Mouse (Mus musculus): ENCODE data around the gene Dab1.

Gene Dab1

GRCm38 (mm10) chr4:103974536-103974935, 355.4 kb downstream of the Dab1 start:
- DNase-seq (ENCODE audit: low read depth, low spot score): no peak

DNA sequence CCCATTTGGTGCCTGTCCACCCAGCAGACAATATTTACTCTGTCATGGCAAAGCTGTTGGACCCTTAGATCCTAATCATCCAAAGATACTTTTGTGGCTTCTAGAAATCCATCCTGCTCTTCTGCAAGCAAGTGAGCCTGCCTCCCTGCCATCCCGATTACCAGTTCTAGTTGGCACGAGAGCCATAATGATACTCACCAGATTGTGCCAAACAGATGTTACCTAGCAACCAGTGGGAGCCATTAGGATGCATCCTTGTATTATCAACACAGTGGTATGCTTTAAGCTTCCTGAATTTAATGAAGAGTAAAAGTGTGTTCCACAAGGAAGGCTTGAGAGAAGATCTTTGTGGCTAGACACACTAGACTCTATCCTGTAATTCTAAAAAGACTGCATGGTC, 355.8 kb downstream of the Dab1 start:
- no peak for DNase-seq (ENCODE audit: low read depth, low spot score)

DNA sequence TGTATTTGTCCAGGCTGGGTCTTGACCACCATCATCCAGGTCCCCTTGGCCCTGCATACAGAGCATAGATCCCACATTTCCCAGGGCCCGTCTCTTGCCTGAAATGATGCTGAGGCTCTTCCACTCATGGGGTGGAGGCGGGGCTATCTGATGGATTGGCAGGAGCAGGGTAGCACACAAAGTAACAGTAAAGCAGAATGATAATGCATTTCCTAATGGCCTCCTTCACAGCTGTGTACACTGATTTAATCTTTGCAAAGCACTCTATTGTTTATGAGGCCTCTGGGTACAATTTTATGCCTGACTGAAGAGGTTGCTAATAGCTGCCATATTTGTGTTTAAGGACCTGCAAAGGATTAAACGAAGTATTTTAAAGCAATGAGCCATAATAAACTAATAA, 374.7 kb downstream of the Dab1 start:
- no peak for DNase-seq (ENCODE audit: low read depth, low spot score)

GRCm38 (mm10) chr4:103994406-103994805, 375.2 kb downstream of the Dab1 start:
- DNase-seq (ENCODE audit: low read depth, low spot score): no peak

- DNase-seq (ENCODE audit: low read depth, low spot score): no peak
These were observed 389.2 kb downstream of the Dab1 start for GRCm38 (mm10) chr4:104008406-104008805.

- DNase-seq (ENCODE audit: low read depth, low spot score): no peak
These were observed 392.5 kb downstream of the Dab1 start for GRCm38 (mm10) chr4:104011683-104012082.

DNA sequence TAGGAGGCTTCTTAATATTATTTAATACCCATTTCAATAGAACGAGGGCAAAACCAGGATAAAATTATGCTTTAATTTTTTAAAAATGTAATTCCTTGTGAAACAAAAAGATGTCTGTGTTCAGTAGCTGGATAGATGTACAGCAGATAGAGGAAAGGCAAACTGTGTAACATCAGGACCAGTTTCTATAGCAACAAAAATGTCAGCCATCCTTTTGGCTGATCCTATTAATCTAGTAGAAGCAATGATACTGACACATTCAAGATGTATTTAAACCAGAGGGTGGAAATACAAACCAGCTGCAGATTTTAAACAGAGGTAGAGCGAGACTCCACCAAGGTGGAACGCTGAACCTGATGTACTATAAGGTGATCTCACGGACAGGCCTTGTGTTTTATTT, 393.0 kb downstream of the Dab1 start:
- no peak for DNase-seq (ENCODE audit: low read depth, low spot score)

DNA sequence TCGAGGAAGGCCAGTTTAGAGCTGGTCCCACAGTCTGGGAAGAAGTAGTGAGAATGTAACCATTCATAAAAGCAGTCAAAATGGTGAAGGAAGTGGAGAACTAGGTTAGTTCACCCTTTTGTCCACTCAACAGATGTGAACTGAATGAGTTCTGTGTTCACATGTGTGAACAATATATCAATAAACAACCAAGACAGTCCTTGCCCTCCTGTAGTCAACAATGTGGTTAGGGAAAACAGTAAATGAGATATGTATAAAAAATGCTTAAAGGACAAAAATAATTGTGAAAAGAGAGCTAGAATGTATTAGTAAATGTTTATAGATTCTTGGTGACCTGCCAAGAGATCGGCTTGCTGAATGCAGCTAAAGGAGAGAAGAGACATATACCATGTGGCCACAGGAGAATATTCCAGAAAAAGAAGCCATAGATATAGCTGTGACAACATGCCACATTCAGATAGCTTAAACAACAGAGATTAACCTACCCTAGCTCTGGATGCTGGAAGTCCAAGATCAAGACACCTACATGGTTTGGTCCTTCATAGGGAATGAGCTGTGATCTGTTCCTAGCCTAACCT, 406.0 kb downstream of the Dab1 start:
- DNase-seq (ENCODE audit: low read depth, low spot score): no peak

DNA sequence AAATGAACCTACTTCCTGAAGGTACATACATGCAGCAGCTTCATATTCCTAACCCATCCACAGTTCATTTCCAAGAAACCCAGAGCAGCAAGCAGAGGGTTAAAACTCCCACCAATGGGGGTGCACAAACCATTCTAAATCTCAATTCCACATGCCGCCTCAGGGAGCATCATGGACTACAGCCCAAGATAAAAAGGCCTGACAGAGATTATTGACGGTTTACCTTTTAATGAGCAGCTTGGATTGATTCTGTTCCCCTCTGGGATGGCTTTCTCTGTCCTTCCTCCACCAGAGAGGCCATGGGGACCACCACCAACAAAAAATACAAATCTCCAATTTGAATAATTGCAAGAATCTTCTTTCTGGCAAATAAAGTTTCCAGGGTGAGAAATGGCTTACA, 407.7 kb downstream of the Dab1 start:
- DNase-seq (ENCODE audit: low read depth, low spot score): no peak

- DNase-seq (ENCODE audit: low read depth, low spot score): no peak
These were observed 408.1 kb downstream of the Dab1 start for GRCm38 (mm10) chr4:104027239-104027638.

DNA sequence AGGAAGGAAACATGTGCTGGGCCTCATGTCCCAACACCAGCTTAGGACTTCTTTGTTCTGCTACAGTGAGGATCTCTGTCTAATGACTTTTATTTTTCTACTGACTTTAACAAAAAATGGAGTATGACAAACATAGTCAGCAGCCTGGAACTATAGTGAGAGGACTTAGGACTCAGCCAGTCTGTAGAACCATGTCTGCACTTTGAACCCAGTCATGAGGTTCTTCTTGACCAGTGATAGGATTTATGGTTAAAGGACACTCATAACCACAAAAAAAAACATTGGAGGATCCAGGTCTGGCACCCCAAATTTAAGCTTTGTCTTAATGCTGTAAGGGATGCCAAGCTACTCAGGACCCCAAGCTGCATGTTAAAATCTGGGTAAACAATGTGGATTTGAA, 416.9 kb downstream of the Dab1 start:
- DNase-seq (ENCODE audit: low read depth, low spot score): no peak

DNA sequence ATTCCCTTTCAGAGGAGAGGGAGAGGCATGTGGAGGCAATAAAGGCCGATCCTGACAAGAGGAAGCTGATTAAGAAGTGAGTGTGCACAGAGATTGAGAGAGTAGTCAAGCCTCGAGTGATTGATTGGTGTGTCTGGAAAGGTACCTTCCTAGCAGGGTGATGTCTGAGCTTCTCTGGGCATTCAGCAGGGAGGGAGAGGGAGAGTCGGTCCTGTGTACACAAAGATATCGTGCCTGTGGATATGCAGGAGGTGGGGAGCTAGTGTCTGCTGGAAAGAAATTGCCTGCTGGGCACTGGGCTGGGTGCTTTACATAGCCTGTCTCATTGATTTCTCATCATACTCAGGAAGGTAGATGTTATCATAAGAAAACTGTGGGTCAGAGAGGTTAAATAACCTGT, 420.4 kb downstream of the Dab1 start:
- no peak for DNase-seq (ENCODE audit: low read depth, low spot score)

GRCm38 (mm10) chr4:104043441-104043840, 424.3 kb downstream of the Dab1 start:
- DNase-seq (ENCODE audit: low read depth, low spot score): no peak

- no peak for DNase-seq (ENCODE audit: low read depth, low spot score)
These were observed 425.5 kb downstream of the Dab1 start for GRCm38 (mm10) chr4:104044634-104045033.

DNA sequence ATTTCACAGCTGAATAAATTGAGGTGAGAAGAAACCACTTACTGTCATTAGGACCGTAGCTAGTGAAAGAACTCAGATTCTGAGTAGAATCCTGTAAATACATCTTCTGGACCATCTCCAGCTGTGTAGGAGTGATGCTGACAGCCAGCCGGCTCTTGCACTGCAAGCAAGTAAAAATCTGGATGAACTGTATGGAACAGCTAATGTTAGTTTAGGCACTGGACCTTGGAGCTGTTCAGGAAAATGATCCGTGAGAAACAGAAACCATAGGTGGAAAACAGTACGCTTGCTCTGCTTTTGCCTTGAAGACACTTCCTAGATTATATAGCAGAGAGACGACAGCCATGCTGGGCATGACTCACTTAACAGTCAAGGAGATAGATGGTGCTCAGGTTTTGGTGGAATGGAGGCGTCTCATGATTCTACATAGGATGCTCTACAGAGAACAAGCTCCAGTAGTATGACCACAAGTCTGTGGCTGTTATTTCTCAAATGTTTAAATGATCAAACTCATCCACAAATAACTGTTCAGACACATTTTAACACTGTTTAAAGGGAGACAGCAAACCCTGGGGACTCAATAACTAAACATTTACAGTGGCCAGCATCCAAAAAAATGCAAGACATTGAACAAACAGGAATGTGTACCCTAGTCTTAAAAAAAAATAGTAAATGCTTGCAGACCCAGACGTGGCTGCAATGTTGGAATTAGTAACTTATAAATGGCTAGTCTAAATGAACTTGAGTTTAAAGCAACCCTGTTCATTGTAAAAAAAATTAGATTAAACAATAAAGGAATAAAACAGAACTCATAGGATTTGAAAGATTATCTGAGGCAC, 429.0 kb downstream of the Dab1 start:
- no peak for DNase-seq (ENCODE audit: low read depth, low spot score)

DNA sequence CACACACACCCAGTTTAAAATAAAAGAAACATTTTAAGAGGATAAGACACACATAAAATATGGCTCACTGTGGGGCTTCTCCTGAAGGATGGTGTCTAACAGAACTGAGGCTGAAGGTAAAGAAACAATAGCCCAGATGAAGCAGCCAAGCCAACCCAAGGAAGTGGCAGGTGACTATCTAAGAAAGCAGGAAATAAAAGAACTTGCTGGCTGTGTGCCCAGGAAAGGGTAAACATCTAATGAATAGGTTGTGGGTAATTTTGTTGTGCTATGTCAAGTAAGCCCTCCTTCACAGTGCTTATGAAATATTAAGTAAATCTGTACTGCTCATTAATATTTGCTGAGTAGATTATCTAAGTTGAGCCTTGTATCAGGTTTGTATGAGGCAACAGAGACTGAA, 438.0 kb downstream of the Dab1 start:
- DNase-seq (ENCODE audit: low read depth, low spot score): no peak

- DNase-seq (ENCODE audit: low read depth, low spot score): no peak
These were observed 440.4 kb downstream of the Dab1 start for GRCm38 (mm10) chr4:104059569-104059968.

DNA sequence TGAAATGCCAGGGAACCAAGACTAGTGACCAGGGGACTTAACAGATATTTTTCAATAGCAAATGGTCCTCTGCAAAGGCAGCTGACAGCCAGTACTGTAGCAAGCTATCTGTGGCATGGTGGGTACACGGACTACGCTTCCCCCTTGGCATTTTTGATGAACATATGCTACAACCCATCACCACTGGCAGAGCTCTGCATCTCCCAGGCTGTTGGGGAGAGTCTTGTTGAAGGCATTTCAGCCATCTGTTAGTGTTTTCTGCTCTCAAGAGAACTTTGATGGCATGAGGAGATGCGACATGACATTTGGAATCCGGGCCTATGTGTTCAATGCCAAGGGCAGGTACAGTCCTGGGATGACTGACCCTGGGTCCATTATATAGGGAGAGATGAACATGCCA, 443.2 kb downstream of the Dab1 start:
- no peak for DNase-seq (ENCODE audit: low read depth, low spot score)

DNA sequence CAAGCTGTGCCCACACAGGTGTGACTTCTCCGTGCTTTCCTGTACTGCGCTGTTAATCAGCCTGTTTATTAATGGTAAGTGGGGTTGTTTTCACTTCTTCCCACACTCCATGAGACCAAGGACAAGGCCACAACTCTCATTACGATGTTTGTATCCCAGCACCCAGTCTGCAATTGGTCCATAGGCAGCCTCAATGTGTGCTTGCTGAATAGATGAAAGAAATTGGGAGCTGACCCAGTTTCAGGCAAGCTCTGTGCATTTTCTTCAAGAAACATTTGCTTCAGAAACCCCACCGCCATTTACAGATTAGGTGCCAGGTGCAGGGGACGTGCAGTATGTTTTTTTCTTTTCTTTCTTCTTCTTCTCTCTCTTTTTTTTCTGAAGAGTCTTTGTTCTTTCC, 447.7 kb downstream of the Dab1 start:
- DNase-seq (ENCODE audit: low read depth, low spot score): no peak

DNA sequence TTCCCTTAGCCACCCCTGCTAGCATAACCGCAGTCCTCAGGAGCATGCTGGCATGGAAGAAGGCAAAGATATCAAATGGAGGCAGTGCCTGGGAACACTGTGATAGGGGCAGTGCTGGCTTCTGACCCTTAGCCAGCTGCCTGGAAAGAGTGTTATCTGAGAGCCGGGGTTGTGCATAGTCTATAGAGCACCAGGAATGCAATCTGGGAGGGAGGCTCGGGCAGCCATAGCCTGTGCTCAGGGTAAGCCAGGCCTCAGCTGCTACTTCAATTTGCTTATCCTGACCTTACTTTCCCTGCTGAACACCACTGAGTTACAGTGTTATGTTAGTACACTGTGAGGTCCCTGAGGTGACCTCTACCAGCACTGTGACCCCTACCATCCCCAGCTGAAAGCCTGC, 448.6 kb downstream of the Dab1 start:
- DNase-seq (ENCODE audit: low read depth, low spot score): no peak

- no peak for DNase-seq (ENCODE audit: low read depth, low spot score)
These were observed 452.1 kb downstream of the Dab1 start for GRCm38 (mm10) chr4:104071296-104071695.

DNA sequence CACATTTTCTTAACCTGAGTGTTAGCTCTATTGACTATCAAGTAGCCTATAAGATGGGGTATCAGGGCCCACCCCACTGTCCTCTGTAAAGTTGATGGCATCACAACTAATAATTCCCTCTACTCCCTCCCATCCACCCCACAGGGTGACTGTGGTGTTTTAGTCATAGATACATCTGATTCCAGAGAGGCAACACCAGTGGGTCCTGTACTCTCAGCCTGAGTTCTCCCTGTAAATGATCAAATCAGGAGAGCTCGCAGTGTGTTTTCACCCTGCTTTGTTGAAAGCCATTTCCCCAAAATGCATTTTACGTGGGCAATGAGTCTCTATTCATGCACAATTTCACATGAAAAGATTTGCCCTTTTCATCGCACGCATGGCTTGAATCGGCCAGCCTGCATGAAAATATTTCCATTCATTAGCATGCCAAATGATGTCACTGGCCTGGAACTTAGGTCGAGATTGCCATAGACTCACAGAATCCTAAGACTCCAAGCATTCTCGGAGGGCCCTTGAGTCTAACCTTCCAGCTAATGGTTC, 454.8 kb downstream of the Dab1 start:
- no peak for DNase-seq (ENCODE audit: low read depth, low spot score)

GRCm38 (mm10) chr4:104077771-104078170, 458.6 kb downstream of the Dab1 start:
- peak; percentile 9 for DNase-seq (ENCODE audit: low read depth, low spot score)

Data from 3T3-L1 (cell line).